Mouse (Mus musculus) megakaryocyte, embryonic 14.5 days (primary cell): ENCODE results near the gene Ap5m1.

Experiments
- FLI1 ChIP-seq: IDR thresholded peaks from 2 replicates; pipeline ENCODE4 v1.6.1; 2012; ENCODE audit warnings: low read length, inconsistent platforms, mixed read lengths
- GATA1 ChIP-seq: IDR thresholded peaks from 3 replicates; pipeline ENCODE4 v1.6.1; 2012; ENCODE audit warnings: mixed read lengths, low read length, inconsistent platforms, borderline replicate concordance

DNA sequence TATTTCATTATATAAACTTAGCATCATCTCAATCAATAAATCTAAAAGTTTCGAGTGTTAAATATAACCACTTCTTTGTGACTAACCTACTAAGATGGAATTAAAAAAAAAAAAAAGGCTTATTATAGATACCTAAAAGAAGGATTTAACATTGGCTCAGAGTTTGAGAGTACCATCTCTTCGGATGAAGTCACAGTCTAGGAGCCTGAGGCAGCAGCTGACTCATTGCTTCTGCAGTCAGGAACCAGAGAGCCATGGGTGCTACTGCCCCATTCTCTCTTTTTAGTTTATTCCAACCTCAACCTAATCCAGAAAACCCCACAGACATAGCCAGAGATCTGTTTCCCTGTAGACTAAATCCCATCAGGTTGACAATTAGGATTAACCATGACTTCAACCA, 6.9 kb downstream of the Ap5m1 start:
- TF ChIP-seq GATA1 (no peak), FLI1 (no peak)
